Mouse (Mus musculus) small intestine, adult 2 months (tissue): ENCODE data around the gene Six5. TPM values are rescaled to one million over a fixed set of nuclear protein-coding genes. Genes with fewer than 3 reads are reported as not detected.

ENCODE experiments used
- H3K27ac ChIP-seq: fragments of 200-500 bp; 2 replicates; pipeline ENCODE4 v1.5.1; 2012; ENCODE audit warnings: low read depth, low read length, control low read depth, inconsistent platforms; ENCODE audit not compliant: insufficient read depth
- H3K27me3 ChIP-seq: fragments of 200-500 bp; 2 replicates; pipeline ENCODE4 v1.6.1; 2012; ENCODE audit warnings: mild to moderate bottlenecking, moderate library complexity, low read length, inconsistent platforms; ENCODE audit not compliant: control insufficient read depth, insufficient read depth
- H3K36me3 ChIP-seq: fragments of 200-500 bp; 2 replicates; pipeline ENCODE4 v1.6.1; 2012; ENCODE audit warnings: mild to moderate bottlenecking, low read length, control low read depth, inconsistent platforms; ENCODE audit not compliant: control insufficient read depth, insufficient read depth
- H3K4me1 ChIP-seq: fragments of 200-500 bp; 2 replicates; pipeline ENCODE4 v1.6.1; 2012; ENCODE audit warnings: low read length, inconsistent platforms, mixed read lengths; ENCODE audit not compliant: control insufficient read depth, insufficient read depth, insufficient read length
- H3K4me3 ChIP-seq: fragments of 200-500 bp; 2 replicates; pipeline ENCODE4 v1.5.1; 2012; ENCODE audit warnings: low read depth, mild to moderate bottlenecking, control low read depth, inconsistent platforms, low read length, moderate library complexity
- CTCF ChIP-seq: fragments of 200-500 bp; IDR thresholded peaks from 2 replicates; pipeline ENCODE4 v1.5.1; 2012; ENCODE audit warnings: low read depth, mild to moderate bottlenecking, control low read depth, inconsistent platforms, low read length, moderate library complexity, mixed read lengths; ENCODE audit not compliant: insufficient replicate concordance, insufficient read length; ENCODE audit errors: extremely low read depth
- POLR2A ChIP-seq: fragments of 200-500 bp; IDR thresholded peaks from 2 replicates; pipeline ENCODE4 v1.6.1; 2012; ENCODE audit warnings: low read depth, mild to moderate bottlenecking, control low read depth, inconsistent platforms, low read length, moderate library complexity
- WGBS: fragments of 180-500 bp; shearing (Covaris S2); methylation state at CpG from one replicate; pipeline ENCODE4 v1.1.7; 2018; 5-methylcytosine and 5-hydroxymethylcytosine counted together
- polyA plus RNA-seq: library from polyadenylated mRNA; depleted of rRNA; stranded (reverse); fragments of >200 nt; gene quantifications from 2 replicates; pipeline ENCODE4 v1.2.3, GENCODE M21; 2012

The Six5 gene
- polyA plus RNA-seq, 1 experiment, result 14.1 TPM

- H3K36me3 ChIP-seq, result no peaks in the 10 kb centered on the region
- H3K27me3 ChIP-seq, result no peaks in the 10 kb centered on the region; the same call in 1 of the 2 replicates
- H3K4me1 ChIP-seq, result peaks cover 17% of the 10 kb centered on the region
- TF ChIP-seq POLR2A, result no peak; the same call in 1 of the 2 replicates
- TF ChIP-seq CTCF, result no peak
- 18% methylated on average over 10 of the region's 10 CpGs for WGBS
- H3K4me3 ChIP-seq, result peak within 1 kb of the TSS; percentile 44
- peak within 1 kb of the TSS; percentile 52 for H3K27ac ChIP-seq
These were observed 10.7 kb upstream of the Six5 start, which contains the start of gene Dmpk for GRCm38 (mm10) chr7:19083701-19084100. TSS of gene Dmpk (plus strand) at chr7:19083849.

DNA sequence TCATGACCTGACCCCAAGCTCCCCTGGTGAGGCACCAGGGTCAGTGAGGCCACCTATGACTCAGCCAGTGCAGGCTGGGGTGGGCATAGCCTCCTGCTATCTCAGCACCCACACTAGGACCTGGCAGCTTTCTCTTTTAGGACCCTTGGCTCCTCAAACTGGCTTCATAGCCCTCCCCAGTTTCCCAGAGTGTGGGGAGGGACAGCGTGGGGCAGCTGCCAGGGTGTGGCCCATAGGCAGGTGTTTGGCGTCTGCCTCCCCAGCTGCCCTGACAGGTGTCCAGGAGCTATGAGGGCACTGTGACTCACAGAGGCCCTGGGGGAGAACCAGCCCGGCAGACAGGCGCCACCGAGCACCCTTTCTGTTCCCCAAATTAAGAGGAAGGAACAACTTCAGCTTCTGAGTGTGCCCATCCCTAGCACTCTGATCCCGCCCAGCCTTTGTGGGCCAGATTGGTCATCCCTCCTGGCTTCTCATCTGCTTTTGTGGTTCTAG is 10.1 kb upstream of the Six5 start:
- TF ChIP-seq CTCF (no peak), POLR2A (no peak)
- Histone ChIP-seq H3K27ac (peak overlapping the region; percentile 52), H3K27me3 (no peaks in the 10 kb centered on the region; the same call in 1 of the 2 replicates), H3K4me3 (peak overlapping the region; percentile 44), H3K36me3 (no peaks in the 10 kb centered on the region), H3K4me1 (peaks cover 17% of the 10 kb centered on the region)
- 10% methylated on average over 6 of the region's 6 CpGs for WGBS

GRCm38 (mm10) chr7:19084921-19085473 is 9.4 kb upstream of the Six5 start:
- TF ChIP-seq CTCF (no peak), POLR2A (no peak)
- peak overlapping the region; percentile 44 for H3K4me3 ChIP-seq
- H3K27me3 ChIP-seq, result no peaks in the 10 kb centered on the region; the same call in 1 of the 2 replicates
- peak overlapping the region; percentile 52; the same call in 1 of the 2 replicates for H3K27ac ChIP-seq
- no peaks in the 10 kb centered on the region for H3K36me3 ChIP-seq
- H3K4me1 ChIP-seq, result peaks cover 17% of the 10 kb centered on the region
- 21% methylated on average over 9 of the region's 9 CpGs for WGBS

GRCm38 (mm10) chr7:19085495-19085894 is 8.9 kb upstream of the Six5 start:
- no peak for TF ChIP-seq CTCF
- Histone ChIP-seq H3K4me1 (peaks cover 17% of the 10 kb centered on the region), H3K27ac (peak overlapping the region; percentile 50), H3K36me3 (no peaks in the 10 kb centered on the region), H3K27me3 (no peaks in the 10 kb centered on the region; the same call in 1 of the 2 replicates), H3K4me3 (peak overlapping the region; percentile 44)
- 14% methylated on average over 6 of the region's 6 CpGs for WGBS

GRCm38 (mm10) chr7:19086042-19086441 is 8.4 kb upstream of the Six5 start:
- 6% methylated on average over 14 of the region's 14 CpGs for WGBS
- peak overlapping the region; percentile 44 for H3K4me3 ChIP-seq
- H3K27me3 ChIP-seq, result no peaks in the 10 kb centered on the region; the same call in 1 of the 2 replicates
- no peaks in the 10 kb centered on the region for H3K36me3 ChIP-seq
- no peak for TF ChIP-seq POLR2A
- no peak for TF ChIP-seq CTCF
- H3K4me1 ChIP-seq, result peaks cover 17% of the 10 kb centered on the region
- peak overlapping the region; percentile 50; the same call in 1 of the 2 replicates for H3K27ac ChIP-seq

DNA sequence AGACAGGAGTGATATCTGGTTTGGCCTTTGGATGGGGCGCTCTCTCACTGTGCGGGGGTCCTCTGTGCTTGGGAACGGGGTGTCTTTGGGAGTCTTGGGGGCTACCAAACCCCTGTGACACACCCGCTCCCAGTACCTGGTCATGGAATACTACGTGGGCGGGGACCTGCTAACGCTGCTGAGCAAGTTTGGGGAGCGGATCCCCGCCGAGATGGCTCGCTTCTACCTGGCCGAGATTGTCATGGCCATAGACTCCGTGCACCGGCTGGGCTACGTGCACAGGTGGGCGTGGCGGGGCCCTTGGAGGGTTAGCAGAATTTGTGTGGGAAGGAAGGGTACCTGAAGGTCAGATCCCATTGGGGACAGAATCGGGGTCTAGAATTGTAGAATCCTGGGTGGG is 7.6 kb upstream of the Six5 start:
- WGBS, result 86% methylated on average over 18 of the region's 18 CpGs
- H3K4me1 ChIP-seq, result peaks cover 17% of the 10 kb centered on the region

GRCm38 (mm10) chr7:19088813-19089212 is 5.6 kb upstream of the Six5 start:
- Histone ChIP-seq H3K27ac (no peak overlapping the region), H3K4me3 (no peak overlapping the region), H3K36me3 (no peaks in the 10 kb centered on the region), H3K27me3 (no peaks in the 10 kb centered on the region), H3K4me1 (peaks cover 23% of the 10 kb centered on the region)
- TF ChIP-seq CTCF, result peak; percentile 71
- TF ChIP-seq POLR2A, result no peak
- 53% methylated on average over 10 of the region's 10 CpGs for WGBS

More for the DNA sequence above, 7.6 kb upstream of the Six5 start:
- Histone ChIP-seq H3K27me3 (no peaks in the 10 kb centered on the region; the same call in 1 of the 2 replicates), H3K36me3 (no peaks in the 10 kb centered on the region), H3K27ac (no peak overlapping the region), H3K4me3 (no peak overlapping the region)
- TF ChIP-seq POLR2A, result no peak
- TF ChIP-seq CTCF, result no peak
